Mouse (Mus musculus) kidney, adult 2 months (tissue): Measurements from ENCODE around the gene Chd3. TPM values are rescaled to one million over a fixed set of nuclear protein-coding genes. Genes with fewer than 3 reads are reported as not detected.

ENCODE experiments used
- DNase-seq: peaks from one replicate; pipeline ENCODE4 v3.0.0; 2021
- H3K27ac ChIP-seq: fragments of 200-500 bp; 2 replicates; pipeline ENCODE4 v1.5.1; 2012; ENCODE audit warnings: low read depth, low read length, control low read depth, inconsistent platforms; ENCODE audit not compliant: insufficient read depth
- H3K27me3 ChIP-seq: fragments of 200-500 bp; replicated peaks from 2 replicates; pipeline ENCODE4 v1.6.1; 2012; ENCODE audit warnings: mild to moderate bottlenecking, moderate library complexity, low read length, inconsistent platforms; ENCODE audit not compliant: control insufficient read depth, insufficient read depth
- H3K36me3 ChIP-seq: fragments of 200-500 bp; 2 replicates; pipeline ENCODE4 v1.6.1; 2012; ENCODE audit warnings: mild to moderate bottlenecking, moderate library complexity, low read length, inconsistent platforms; ENCODE audit not compliant: control insufficient read depth, insufficient read depth
- H3K4me1 ChIP-seq: fragments of 200-500 bp; 2 replicates; pipeline ENCODE4 v1.6.1; 2011; ENCODE audit warnings: low read length; ENCODE audit not compliant: control insufficient read depth, insufficient read depth
- H3K4me3 ChIP-seq: fragments of 200-500 bp; 2 replicates; pipeline ENCODE4 v1.5.1; 2011; ENCODE audit warnings: mild to moderate bottlenecking, low read depth, low read length, control low read depth; ENCODE audit not compliant: insufficient read depth
- CTCF ChIP-seq: fragments of 200-500 bp; conservative IDR thresholded peaks from 2 replicates; pipeline ENCODE4 v1.5.1; 2011; ENCODE audit warnings: low read depth, mild to moderate bottlenecking, control low read depth, low read length, moderate library complexity, mixed read lengths; ENCODE audit not compliant: insufficient read depth, insufficient read length
- POLR2A ChIP-seq: fragments of 200-500 bp; IDR thresholded peaks from one replicate; pipeline ENCODE4 v1.6.1; 2011; ENCODE audit warnings: low read depth, low read length, control low read depth
- WGBS: fragments of 180-500 bp; shearing (Covaris S2); methylation state at CpG from one replicate; pipeline ENCODE4 v1.1.7; 2018; 5-methylcytosine and 5-hydroxymethylcytosine counted together
- polyA plus RNA-seq: library from polyadenylated mRNA; depleted of rRNA; stranded (reverse); fragments of >200 nt; gene quantifications from 2 replicates; pipeline ENCODE4 v1.2.3, GENCODE M21; 2012

Gene Chd3
- polyA plus RNA-seq, 1 experiment = 168 TPM

GRCm38 (mm10) chr11:69331929-69332405 lies 37.2 kb downstream of the Chd3 start:
- WGBS = 1% methylated on average over 24 of the region's 24 CpGs
- TF ChIP-seq POLR2A = peak; percentile 52
- no peak for TF ChIP-seq CTCF
- peak overlapping the region; percentile 86 for H3K4me3 ChIP-seq
- H3K36me3 ChIP-seq = no peaks in the 10 kb centered on the region
- peak; percentile 72 for DNase-seq
- H3K27ac ChIP-seq = peak overlapping the region; percentile 32; the same call in 1 of the 2 replicates
- H3K27me3 ChIP-seq = no peaks in the 10 kb centered on the region
- peaks cover 7% of the 10 kb centered on the region; the same call in 1 of the 2 replicates for H3K4me1 ChIP-seq

DNA sequence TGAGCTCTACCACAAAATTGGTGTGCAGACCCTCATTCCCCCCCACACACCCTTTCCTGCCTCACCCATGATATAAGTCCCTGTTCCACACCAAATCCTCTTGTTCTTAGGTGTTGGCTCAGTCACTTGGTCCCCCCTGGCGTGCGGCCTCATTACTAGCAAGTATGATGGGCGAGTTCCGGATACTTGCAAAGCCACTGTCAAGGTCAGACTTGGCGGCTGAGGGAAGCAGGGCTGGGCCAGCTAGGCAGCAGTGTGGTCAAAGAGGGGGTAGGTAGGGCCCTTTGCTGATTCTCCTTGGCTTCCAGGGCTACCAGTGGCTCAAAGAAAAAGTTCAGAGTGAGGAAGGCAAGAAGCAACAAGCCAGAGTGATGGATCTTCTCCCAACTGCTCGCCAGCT lies 38.1 kb downstream of the Chd3 start:
- no peaks in the 10 kb centered on the region for H3K27me3 ChIP-seq
- no peak for DNase-seq
- WGBS = 87% methylated on average over 6 of the region's 6 CpGs
- TF ChIP-seq CTCF (no peak), POLR2A (no peak)
- H3K27ac ChIP-seq = no peak overlapping the region
- no peaks in the 10 kb centered on the region for H3K36me3 ChIP-seq
- no peak overlapping the region for H3K4me3 ChIP-seq
- H3K4me1 ChIP-seq = peaks cover 7% of the 10 kb centered on the region; the same call in 1 of the 2 replicates

GRCm38 (mm10) chr11:69328517-69328916 lies 40.7 kb downstream of the Chd3 start:
- H3K27me3 ChIP-seq = no peaks in the 10 kb centered on the region
- no peak overlapping the region for H3K27ac ChIP-seq
- H3K4me3 ChIP-seq = no peak overlapping the region
- no peaks in the 10 kb centered on the region for H3K36me3 ChIP-seq
- DNase-seq = no peak
- TF ChIP-seq CTCF (no peak), POLR2A (no peak)
- peaks cover 10% of the 10 kb centered on the region; the same call in 1 of the 2 replicates for H3K4me1 ChIP-seq
- WGBS = 97% methylated on average over 6 of the region's 6 CpGs

GRCm38 (mm10) chr11:69327648-69328047 lies 41.6 kb downstream of the Chd3 start:
- Histone ChIP-seq H3K4me1 (peaks cover 16% of the 10 kb centered on the region; the same call in 1 of the 2 replicates), H3K27me3 (no peaks in the 10 kb centered on the region), H3K4me3 (no peak overlapping the region), H3K36me3 (no peaks in the 10 kb centered on the region), H3K27ac (no peak overlapping the region)
- TF ChIP-seq CTCF (no peak), POLR2A (no peak)
- DNase-seq = no peak
- WGBS = 72% methylated on average over 6 of the region's 6 CpGs

- H3K27ac ChIP-seq = no peak overlapping the region
- no peak for TF ChIP-seq POLR2A
- no peak for TF ChIP-seq CTCF
- H3K4me3 ChIP-seq = no peak overlapping the region
- H3K27me3 ChIP-seq = no peaks in the 10 kb centered on the region
- DNase-seq = no peak
- peaks cover 17% of the 10 kb centered on the region; the same call in 1 of the 2 replicates for H3K4me1 ChIP-seq
- H3K36me3 ChIP-seq = no peaks in the 10 kb centered on the region
- 48% methylated on average over 9 of the region's 9 CpGs for WGBS
Measured at GRCm38 (mm10) chr11:69327157-69327442, 42.1 kb downstream of the Chd3 start.

- no peaks in the 10 kb centered on the region for H3K36me3 ChIP-seq
- DNase-seq = no peak
- peak overlapping the region; percentile 43 for H3K4me3 ChIP-seq
- no peak for TF ChIP-seq CTCF
- no peak for TF ChIP-seq POLR2A
- no peaks in the 10 kb centered on the region for H3K27me3 ChIP-seq
- no peak overlapping the region for H3K27ac ChIP-seq
- WGBS = 3% methylated on average over 45 of the region's 45 CpGs
- peaks cover 14% of the 10 kb centered on the region; the same call in 1 of the 2 replicates for H3K4me1 ChIP-seq
Measured at GRCm38 (mm10) chr11:69326408-69327156, 42.6 kb downstream of the Chd3 start.

- no peak for TF ChIP-seq POLR2A
- no peak for TF ChIP-seq CTCF
- Histone ChIP-seq H3K27me3 (no peaks in the 10 kb centered on the region), H3K4me3 (peak within 1 kb of the TSS; percentile 43), H3K36me3 (no peaks in the 10 kb centered on the region), H3K4me1 (peaks cover 10% of the 10 kb centered on the region; the same call in 1 of the 2 replicates), H3K27ac (no peak within 1 kb of the TSS)
- 10% methylated on average over 26 of the region's 26 CpGs for WGBS
- DNase-seq = peak; percentile 95
Measured at GRCm38 (mm10) chr11:69325628-69326407, 43.4 kb downstream of the Chd3 start, which contains the start of gene Kcnab3. Kcnab3 (plus strand) TSS chr11:69326258.
